Mouse (Mus musculus): ENCODE data around the gene Ddx41. TPM values are rescaled to one million over a fixed set of nuclear protein-coding genes. Genes with fewer than 3 reads are reported as not detected.

Ddx41 gene
- polyA plus RNA-seq (2017; shearing (Covaris generic)) = 101 TPM

GRCm38 (mm10) chr13:55536194-55537175 lies at the start of gene Ddx41:
Gene Ddx41, minus strand, starts transcription at chr13:55536658.

GRCm38 (mm10) chr13:55573432-55573831 lies 37.0 kb upstream of the Ddx41 start, which contains the start of gene Tmed9:
Gene Tmed9, plus strand, starts transcription at chr13:55573732.

GRCm38 (mm10) chr13:55571027-55571751 lies 34.7 kb upstream of the Ddx41 start, which contains the start of gene Fam193b:
Gene Fam193b, minus strand, starts transcription at chr13:55571120.

GRCm38 (mm10) chr13:55529198-55529915 lies 7.1 kb downstream of the Ddx41 start, which contains the start of gene Dok3:
Gene Dok3, minus strand, starts transcription at chr13:55529296.

GRCm38 (mm10) chr13:55513111-55513748 lies 23.2 kb downstream of the Ddx41 start, which contains the start of gene Pdlim7:
Gene Pdlim7, minus strand, starts transcription at chr13:55513676.

GRCm38 (mm10) chr13:55487578-55488498 lies 48.6 kb downstream of the Ddx41 start, which contains the start of gene Dbn1:
Gene Dbn1, minus strand, starts transcription at chr13:55488111.

Other genes starting within 250 kb of the Ddx41 start
- 399 TPM for gene Prelid1, start 216.2 kb downstream of the Ddx41 start, polyA plus RNA-seq (2017; shearing (Covaris generic))
- gene Rab24, start 214.7 kb downstream of the Ddx41 start, polyA plus RNA-seq (2017; shearing (Covaris generic)) = 21.6 TPM
- gene Mxd3, start 206.8 kb downstream of the Ddx41 start, polyA plus RNA-seq (2017; shearing (Covaris generic)) = 4.0 TPM
- 198 TPM for gene Lman2, start 173.9 kb downstream of the Ddx41 start, polyA plus RNA-seq (2017; shearing (Covaris generic))
- 179 TPM for gene Rgs14, start 166.9 kb downstream of the Ddx41 start, polyA plus RNA-seq (2017; shearing (Covaris generic))
- not detected for gene Slc34a1, start 138.5 kb downstream of the Ddx41 start, polyA plus RNA-seq (2017; shearing (Covaris generic))
- not detected for gene Pfn3, start 121.4 kb downstream of the Ddx41 start, polyA plus RNA-seq (2017; shearing (Covaris generic))
- not detected for gene F12, start 109.9 kb downstream of the Ddx41 start, polyA plus RNA-seq (2017; shearing (Covaris generic))
- gene Grk6, start 91.6 kb downstream of the Ddx41 start, polyA plus RNA-seq (2017; shearing (Covaris generic)) = 18.2 TPM
- not detected for gene Prr7, start 72.4 kb downstream of the Ddx41 start, polyA plus RNA-seq (2017; shearing (Covaris generic))
- not detected for gene Dbn1, start 48.5 kb downstream of the Ddx41 start, polyA plus RNA-seq (2017; shearing (Covaris generic))
- gene Pdlim7, start 23.0 kb downstream of the Ddx41 start, polyA plus RNA-seq (2017; shearing (Covaris generic)) = 16.1 TPM
- 2.6 TPM for gene Dok3, start 7.4 kb downstream of the Ddx41 start, polyA plus RNA-seq (2017; shearing (Covaris generic))
- gene Fam193b, start 34.5 kb upstream of the Ddx41 start, polyA plus RNA-seq (2017; shearing (Covaris generic)) = 30.0 TPM
- gene Tmed9, start 37.1 kb upstream of the Ddx41 start, polyA plus RNA-seq (2017; shearing (Covaris generic)) = 296 TPM
- 49.6 TPM for gene B4galt7, start 63.2 kb upstream of the Ddx41 start, polyA plus RNA-seq (2017; shearing (Covaris generic))
- gene Caml, start 86.3 kb upstream of the Ddx41 start, polyA plus RNA-seq (2017; shearing (Covaris generic)) = 36.6 TPM
- gene Ddx46, start 98.4 kb upstream of the Ddx41 start, polyA plus RNA-seq (2017; shearing (Covaris generic)) = 68.9 TPM
- gene B230219D22Rik, start 156.5 kb upstream of the Ddx41 start, polyA plus RNA-seq (2017; shearing (Covaris generic)) = 11.4 TPM
- gene Txndc15, start 178.0 kb upstream of the Ddx41 start, polyA plus RNA-seq (2017; shearing (Covaris generic)) = 68.3 TPM
- gene Pcbd2, start 190.7 kb upstream of the Ddx41 start, polyA plus RNA-seq (2017; shearing (Covaris generic)) = 16.4 TPM
- gene Catsper3, start 247.9 kb upstream of the Ddx41 start, polyA plus RNA-seq (2017; shearing (Covaris generic)) = not detected

Measured in inflammation-experienced regulatory T-cells, adult 16 weeks (primary cell).